27 mouse cellular contexts compared by ENCODE assay signal in genomic region chr1:92671326-92671725, GRCm38 (mm10). TPM values are rescaled to one million over a fixed set of nuclear protein-coding genes. Genes with fewer than 3 reads are reported as not detected.
"Had no signal": no experiment of that assay in that cellular context is flagged by ENCODE, and none has a peak within 500 bp of the region (broad histone marks: within the 10 kb centered on the region; RNA-seq: fewer than 3 reads in every experiment).

No protein-coding gene starts in this region.

- ATAC-seq: forebrain, embryonic 13.5 days; forebrain, embryonic 14.5 days; forebrain, embryonic 15.5 days; forebrain, embryonic 16.5 days; forebrain, postnatal 0 days had no signal

- DNase-seq: cerebellum, adult 8-10 months; cerebellum, adult 9-10 months; cerebellum, adult 9-11 months; cerebellum, postnatal 10 days; cerebellum, postnatal 14 days; cerebellum, postnatal 25 days; cerebellum, postnatal 36 days; embryo, embryonic 11 days; forebrain, postnatal 0 days; gastrocnemius, adult 2 months; gastrocnemius, postnatal 10 days; gastrocnemius, postnatal 14 days; gastrocnemius, postnatal 25 days; gastrocnemius, postnatal 36 days; heart, adult 11 months; heart, adult 18-20 months; heart, adult 2 months had no signal

RNA-seq across cellular contexts. Expression of gene Otos, which starts 22.7 kb away (rescaled TPM):
- total RNA-seq: forebrain, postnatal 0 days; gastrocnemius, adult 18-20 months; gastrocnemius, adult 2 months; gastrocnemius, adult 8-10 months; gastrocnemius, postnatal 25 days; gastrocnemius, postnatal 36 days; heart, adult 18-20 months; heart, adult 2 months; heart, adult 8-10 months had no signal

RNA-seq across cellular contexts. Expression of gene Olfr12, which starts 53.7 kb away (rescaled TPM):
- total RNA-seq: common myeloid progenitor, adult 5-6 weeks; forebrain, postnatal 0 days; gastrocnemius, adult 18-20 months; gastrocnemius, adult 2 months; gastrocnemius, adult 8-10 months; gastrocnemius, postnatal 10 days; gastrocnemius, postnatal 14 days; gastrocnemius, postnatal 25 days; gastrocnemius, postnatal 36 days; gastrocnemius, postnatal 4 days; granulocyte monocyte progenitor cell, adult 5-6 weeks; heart, adult 18-20 months; heart, adult 2 months; heart, adult 8-10 months had no signal
